In genomic region chr6:34341991-34342390, GRCm38 (mm10) we compare ENCODE assay signal across 24 mouse cellular contexts. TPM values are rescaled to one million over a fixed set of nuclear protein-coding genes. Genes with fewer than 3 reads are reported as not detected.
"Had no signal": no experiment of that assay in that cellular context is flagged by ENCODE, and none has a peak within 500 bp of the region (broad histone marks: within the 10 kb centered on the region; RNA-seq: fewer than 3 reads in every experiment).

No protein-coding gene starts in this region.

- ATAC-seq: hindbrain, postnatal 0 days; intestine, embryonic 16.5 days; liver, embryonic 12.5 days had no signal

- H3K9ac ChIP-seq: heart, embryonic 12.5 days; hindbrain, embryonic 13.5 days; hindbrain, embryonic 15.5 days; kidney, embryonic 15.5 days; limb, embryonic 13.5 days; limb, embryonic 15.5 days; liver, embryonic 12.5 days; liver, embryonic 14.5 days had no signal

- H3K4me1 ChIP-seq: liver, embryonic 12.5 days had no signal

- H3K4me3 ChIP-seq: heart, adult 2 months; heart, embryonic 12.5 days; hindbrain, embryonic 13.5 days; hindbrain, embryonic 15.5 days; kidney, embryonic 15.5 days; limb, embryonic 13.5 days; limb, embryonic 15.5 days; liver, embryonic 12.5 days had no signal

- H3K9me3 ChIP-seq: heart, embryonic 12.5 days; hindbrain, embryonic 13.5 days; hindbrain, embryonic 15.5 days; kidney, embryonic 15.5 days; limb, embryonic 13.5 days; limb, embryonic 15.5 days; liver, embryonic 12.5 days had no signal

- H3K4me2 ChIP-seq: heart, embryonic 12.5 days; hindbrain, embryonic 13.5 days; hindbrain, embryonic 15.5 days; kidney, embryonic 15.5 days; limb, embryonic 13.5 days; limb, embryonic 15.5 days; liver, embryonic 12.5 days had no signal

- H3K27ac ChIP-seq: heart, adult 2 months; hindbrain, embryonic 13.5 days; hindbrain, embryonic 15.5 days; hindbrain, postnatal 0 days; kidney, embryonic 15.5 days; kidney, postnatal 0 days; limb, embryonic 13.5 days; limb, embryonic 15.5 days; liver, embryonic 12.5 days; liver, embryonic 14.5 days had no signal

- H3K27me3 ChIP-seq: heart, embryonic 12.5 days; hindbrain, embryonic 13.5 days; hindbrain, embryonic 15.5 days; kidney, embryonic 15.5 days; limb, embryonic 13.5 days; limb, embryonic 15.5 days had no signal

- DNase-seq: gastrocnemius, postnatal 25 days; heart, adult 2 months; heart, postnatal 10 days; heart, postnatal 36 days; kidney, adult 11 months; kidney, adult 2 months; kidney, adult 9 months; kidney, postnatal 14 days; kidney, postnatal 36 days; layer of hippocampus, adult 9-11 months; layer of hippocampus, postnatal 36 days; left cerebral cortex, postnatal 4 days had no signal

- H3K36me3 ChIP-seq: heart, embryonic 12.5 days; hindbrain, embryonic 13.5 days; hindbrain, embryonic 15.5 days; kidney, embryonic 15.5 days; limb, embryonic 13.5 days; limb, embryonic 15.5 days; liver, embryonic 12.5 days had no signal

RNA-seq across cellular contexts. Expression of gene Akr1b8, which starts 11.9 kb away (rescaled TPM):
- total RNA-seq: hematopoietic stem cell, adult 5-6 weeks had no signal
